Mouse (Mus musculus): Measurements from ENCODE around the gene Gm9913. TPM values are rescaled to one million over a fixed set of nuclear protein-coding genes. Genes with fewer than 3 reads are reported as not detected.
A peak's percentile ranks its signal among the peaks of the same experiment; 100 is the strongest.

The Gm9913 gene
- total RNA-seq, 2 experiments from 2014 or later = not detected

- ATAC-seq (replicated peaks; ENCODE audit: poor library complexity, severe bottlenecking) = no peak
Measured at GRCm38 (mm10) chr2:125543646-125544045, 38.8 kb downstream of the Gm9913 start.

GRCm38 (mm10) chr2:125544986-125545385, 40.1 kb downstream of the Gm9913 start:
- no peak for ATAC-seq (replicated peaks; ENCODE audit: poor library complexity, severe bottlenecking)

- ATAC-seq (replicated peaks; ENCODE audit: poor library complexity, severe bottlenecking) = no peak
Measured at GRCm38 (mm10) chr2:125548806-125549578, 44.1 kb downstream of the Gm9913 start.

- peak; percentile 46; the same call in 1 of the 2 replicates for ATAC-seq (replicated peaks; ENCODE audit: poor library complexity, severe bottlenecking)
Measured at GRCm38 (mm10) chr2:125555830-125556229, 50.9 kb downstream of the Gm9913 start.

Other genes with a start within 250 kb of the Gm9913 start
- gene Fbn1, start 2.9 kb downstream of the Gm9913 start, total RNA-seq (2014; fragmentation: Nextera tagmentation) = 0.13 TPM in 1 of 2 replicates, not detected in the other
- gene Fbn1, start 2.9 kb downstream of the Gm9913 start, total RNA-seq (2017) = 0.05 and 0.34 TPM in 2 replicates
- 8.2 and 10.9 TPM in 2 replicates for gene Cep152, start 120.0 kb downstream of the Gm9913 start, total RNA-seq (2014; fragmentation: Nextera tagmentation)
- gene Cep152, start 120.0 kb downstream of the Gm9913 start, total RNA-seq (2017) = 21.1 and 21.6 TPM in 2 replicates
- gene Eid1, start 168.0 kb downstream of the Gm9913 start, total RNA-seq (2014; fragmentation: Nextera tagmentation) = 68.2 and 71.7 TPM in 2 replicates
- gene Eid1, start 168.0 kb downstream of the Gm9913 start, total RNA-seq (2017) = 121 and 142 TPM in 2 replicates
- not detected in 2 replicates for gene Shc4, start 219.1 kb downstream of the Gm9913 start, total RNA-seq (2014; fragmentation: Nextera tagmentation)
- 0.26 and 1.0 TPM in 2 replicates for gene Shc4, start 219.1 kb downstream of the Gm9913 start, total RNA-seq (2017)